18 mouse cellular contexts compared by ENCODE assay signal in genomic region chr5:64567813-64568212, GRCm38 (mm10).
DNase-seq lines count a peak whose midpoint lies in the region; ATAC-seq lines count a peak whose summit lies in the region.
"Had no signal": no experiment of that assay in that cellular context is flagged by ENCODE, and none has a peak within 500 bp of the region (broad histone marks: within the 10 kb centered on the region; RNA-seq: fewer than 3 reads in every experiment).

No protein-coding gene starts in this region.

- no peak overlapping the region for H3K4me3 ChIP-seq in forebrain, embryonic 11.5 days (ENCODE audit: low read depth, low read length)
- H3K4me3 ChIP-seq in forebrain, embryonic 16.5 days (replicated peaks; ENCODE audit: low read length) = no peak overlapping the region
- H3K4me3 ChIP-seq: embryonic facial prominence, embryonic 12.5 days; hindbrain, embryonic 10.5 days; midbrain, embryonic 15.5 days; neural tube, embryonic 15.5 days had no signal

- H3K36me3 ChIP-seq in forebrain, embryonic 11.5 days (ENCODE audit: control insufficient read depth, insufficient read depth, low read length) = no peaks in the 10 kb centered on the region
- H3K36me3 ChIP-seq in forebrain, embryonic 16.5 days (ENCODE audit: control insufficient read depth, insufficient read depth) = no peaks in the 10 kb centered on the region
- H3K36me3 ChIP-seq: embryonic facial prominence, embryonic 12.5 days; hindbrain, embryonic 10.5 days; midbrain, embryonic 15.5 days; neural tube, embryonic 15.5 days had no signal

- WGBS in forebrain, embryonic 11.5 days = 90% methylated on average over 5 of the region's 5 CpGs
- 93% methylated on average over 5 of the region's 5 CpGs for WGBS in forebrain, embryonic 16.5 days

- peak; percentile 35 for DNase-seq in forebrain, embryonic 11.5 days (ENCODE audit: low spot score)
- DNase-seq in spleen, postnatal 10 days (ENCODE audit: low spot score in 2 of 2) = peak; percentile 44 to 54
- DNase-seq in spleen, adult 12 weeks (ENCODE audit: low spot score) = no peak
- no peak for DNase-seq in lung, postnatal 25 days (ENCODE audit: low spot score)
- no peak for DNase-seq in cerebellum, adult 9-10 months
- DNase-seq: adrenal gland, postnatal 10 days; cerebellum, adult 11 months; forebrain, postnatal 0 days; kidney, adult 18-20 months; lung, postnatal 14 days; right cerebral cortex, postnatal 25 days had no signal

- no peak overlapping the region for H3K4me2 ChIP-seq in forebrain, embryonic 11.5 days (ENCODE audit: low read depth, low read length, severe bottlenecking)
- H3K4me2 ChIP-seq in forebrain, embryonic 16.5 days (ENCODE audit: low read length) = no peak overlapping the region
- H3K4me2 ChIP-seq: embryonic facial prominence, embryonic 12.5 days; midbrain, embryonic 15.5 days; neural tube, embryonic 15.5 days had no signal

- ATAC-seq in forebrain, embryonic 11.5 days (replicated peaks; ENCODE audit: low FRiP score) = no peak
- ATAC-seq in forebrain, embryonic 16.5 days = no peak
- ATAC-seq in erythroid progenitor cell, adult 5-6 weeks (replicated peaks; ENCODE audit: low FRiP score, poor library complexity, severe bottlenecking) = peak; percentile 96
- peak; percentile 98 for ATAC-seq in megakaryocyte progenitor cell, adult 5-6 weeks (replicated peaks; ENCODE audit: poor library complexity)
- ATAC-seq: forebrain, postnatal 0 days; midbrain, embryonic 15.5 days had no signal

- H3K4me1 ChIP-seq in forebrain, embryonic 11.5 days (replicated peaks; ENCODE audit: control insufficient read depth, insufficient read depth, low read length) = no peaks in the 10 kb centered on the region
- no peaks in the 10 kb centered on the region for H3K4me1 ChIP-seq in forebrain, embryonic 16.5 days (replicated peaks; ENCODE audit: control insufficient read depth, insufficient read depth, low read length)
- H3K4me1 ChIP-seq: embryonic facial prominence, embryonic 12.5 days; hindbrain, embryonic 10.5 days; midbrain, embryonic 15.5 days; neural tube, embryonic 15.5 days had no signal

- no peaks in the 10 kb centered on the region for H3K27me3 ChIP-seq in forebrain, embryonic 11.5 days (ENCODE audit: control insufficient read depth, insufficient read depth, low read length)
- H3K27me3 ChIP-seq in forebrain, embryonic 16.5 days (replicated peaks; ENCODE audit: control insufficient read depth, insufficient read depth, low read length) = no peaks in the 10 kb centered on the region
- H3K27me3 ChIP-seq: embryonic facial prominence, embryonic 12.5 days; midbrain, embryonic 15.5 days; neural tube, embryonic 15.5 days had no signal

- no peak overlapping the region for H3K9ac ChIP-seq in forebrain, embryonic 11.5 days (ENCODE audit: low read length)
- H3K9ac ChIP-seq in forebrain, embryonic 16.5 days (replicated peaks; ENCODE audit: low read depth, low read length) = no peak overlapping the region
- H3K9ac ChIP-seq: embryonic facial prominence, embryonic 12.5 days; forebrain, postnatal 0 days; midbrain, embryonic 15.5 days; neural tube, embryonic 15.5 days had no signal

- H3K9me3 ChIP-seq in forebrain, embryonic 11.5 days (ENCODE audit: control insufficient read depth, low read length) = no peaks in the 10 kb centered on the region
- H3K9me3 ChIP-seq in forebrain, embryonic 16.5 days (ENCODE audit: control insufficient read depth, low read length) = no peaks in the 10 kb centered on the region
- H3K9me3 ChIP-seq: embryonic facial prominence, embryonic 12.5 days; midbrain, embryonic 15.5 days; neural tube, embryonic 15.5 days had no signal

- H3K27ac ChIP-seq in forebrain, embryonic 11.5 days (ENCODE audit: low read depth, low read length) = no peak overlapping the region
- no peak overlapping the region for H3K27ac ChIP-seq in forebrain, embryonic 16.5 days (ENCODE audit: low read length)
- H3K27ac ChIP-seq: embryonic facial prominence, embryonic 12.5 days; hindbrain, embryonic 10.5 days; midbrain, embryonic 15.5 days; neural tube, embryonic 15.5 days had no signal

Comparison
In these comparisons a context has a peak if more than half of its experiments do, and no peak if none do; other contexts are left out.
1. DNase-seq: peak in forebrain, embryonic 11.5 days (single experiment) and spleen, postnatal 10 days (2 of 2); none in spleen, adult 12 weeks (single experiment), lung, postnatal 25 days (single experiment) and cerebellum, adult 9-10 months (single experiment).
2. ATAC-seq: peak in erythroid progenitor cell, adult 5-6 weeks (single experiment) and megakaryocyte progenitor cell, adult 5-6 weeks (single experiment); none in forebrain, embryonic 11.5 days (single experiment) and forebrain, embryonic 16.5 days (single experiment).